Mouse (Mus musculus): ENCODE data around the gene Gm21987.
"Not testable (repeated sequence)": the region's sequence is repeated elsewhere in the genome, so short reads cannot be mapped to it uniquely, and the experiment has no call there.

Gene Gm21987

GRCm38 (mm10) chr16:38346529-38347325 is at the start of gene Gm21987, which contains the start of gene Cox17:
Gm21987 (plus strand) TSS chr16:38347040.
Cox17 (plus strand) TSS chr16:38346991.
- DNase-seq = peak; percentile 93

GRCm38 (mm10) chr16:38298410-38298809 is 48.4 kb upstream of the Gm21987 start:
- DNase-seq = no peak

GRCm38 (mm10) chr16:38302367-38302766 is 44.5 kb upstream of the Gm21987 start:
- no peak for DNase-seq

- no peak for DNase-seq
These were observed 42.2 kb upstream of the Gm21987 start for GRCm38 (mm10) chr16:38304460-38305194.

- DNase-seq = no peak
These were observed 40.1 kb upstream of the Gm21987 start for GRCm38 (mm10) chr16:38306571-38307220.

- DNase-seq = no peak
These were observed 39.6 kb upstream of the Gm21987 start for GRCm38 (mm10) chr16:38307221-38307605.

GRCm38 (mm10) chr16:38307651-38308050 is 39.2 kb upstream of the Gm21987 start:
- no peak for DNase-seq

GRCm38 (mm10) chr16:38308195-38308594 is 38.6 kb upstream of the Gm21987 start:
- no peak for DNase-seq

- DNase-seq = no peak
These were observed 28.3 kb upstream of the Gm21987 start for GRCm38 (mm10) chr16:38318492-38318891.

- no peak for DNase-seq
These were observed 27.8 kb upstream of the Gm21987 start for GRCm38 (mm10) chr16:38319087-38319486.

- DNase-seq = peak; percentile 39
These were observed 25.3 kb upstream of the Gm21987 start for GRCm38 (mm10) chr16:38321452-38321935.

GRCm38 (mm10) chr16:38324311-38324710 is 22.5 kb upstream of the Gm21987 start:
- no peak for DNase-seq

GRCm38 (mm10) chr16:38326778-38327397 is 20.0 kb upstream of the Gm21987 start:
- no peak for DNase-seq

GRCm38 (mm10) chr16:38329340-38329739 is 17.5 kb upstream of the Gm21987 start:
- no peak for DNase-seq

GRCm38 (mm10) chr16:38334431-38334830 is 12.4 kb upstream of the Gm21987 start:
- DNase-seq = no peak

- DNase-seq = not testable (repeated sequence)
These were observed 8.8 kb upstream of the Gm21987 start for GRCm38 (mm10) chr16:38338077-38338476.

GRCm38 (mm10) chr16:38341396-38342324 is 5.2 kb upstream of the Gm21987 start, which contains the start of gene Maats1:
Maats1 (minus strand) TSS chr16:38342143.
- DNase-seq = peak; percentile 46

GRCm38 (mm10) chr16:38344941-38345725 is 1.7 kb upstream of the Gm21987 start:
- no peak for DNase-seq

- DNase-seq = no peak
These were observed 748 bp downstream of the Gm21987 start for GRCm38 (mm10) chr16:38347588-38347987.

GRCm38 (mm10) chr16:38348217-38348761 is 1.4 kb downstream of the Gm21987 start:
- no peak for DNase-seq
